Mouse (Mus musculus): ENCODE measurements at regions not wholly inside any gene's neighbourhood (a gene's known extent, or its start where the extent isn't known, plus 50 kb on each side); places are given as distances from the start of the nearest gene placed in this dataset.
A peak's percentile ranks its signal among the peaks of the same experiment; 100 is the strongest.

DNA sequence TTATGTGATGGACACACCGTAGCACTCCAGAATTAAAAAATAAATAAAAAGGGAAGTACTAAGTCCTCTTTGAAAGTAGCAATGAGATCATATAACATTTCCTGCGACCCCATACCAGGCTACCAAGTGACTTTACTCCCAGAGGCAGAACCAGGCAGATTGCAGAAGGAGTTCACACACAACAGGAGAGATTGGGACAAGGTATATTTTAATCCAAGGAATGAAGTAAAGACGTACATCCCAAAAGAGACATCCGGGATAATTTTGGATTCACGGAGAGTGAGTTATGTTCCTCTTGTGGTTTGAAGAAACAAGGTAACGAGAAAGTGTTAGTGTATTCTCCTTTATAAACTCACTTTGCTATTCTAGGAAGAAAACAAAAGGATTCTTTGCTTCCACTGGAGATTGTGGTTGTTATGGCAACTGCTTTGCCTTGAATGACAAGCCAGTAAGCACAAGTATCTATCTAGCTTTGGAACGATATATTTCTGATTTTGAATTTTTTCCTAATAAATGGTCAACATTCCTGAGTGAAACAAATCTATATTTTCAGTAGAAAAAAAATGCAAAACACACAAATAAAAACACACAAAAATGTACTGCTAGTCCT, 444.5 kb downstream of the Kif2b start:
- Histone ChIP-seq H3K36me3 (no peaks in the 10 kb centered on the region), H3K4me1 (no peaks in the 10 kb centered on the region), H3K9me3 (no peaks in the 10 kb centered on the region), H3K9ac (replicated peaks) (no peak overlapping the region), H3K4me2 (replicated peaks) (no peak overlapping the region), H3K27me3 (no peaks in the 10 kb centered on the region), H3K4me3 (no peak overlapping the region), H3K27ac (replicated peaks) (no peak overlapping the region)
- no peak for ATAC-seq (replicated peaks)
- 47% methylated on average over 7 of the region's 7 CpGs for WGBS

DNA sequence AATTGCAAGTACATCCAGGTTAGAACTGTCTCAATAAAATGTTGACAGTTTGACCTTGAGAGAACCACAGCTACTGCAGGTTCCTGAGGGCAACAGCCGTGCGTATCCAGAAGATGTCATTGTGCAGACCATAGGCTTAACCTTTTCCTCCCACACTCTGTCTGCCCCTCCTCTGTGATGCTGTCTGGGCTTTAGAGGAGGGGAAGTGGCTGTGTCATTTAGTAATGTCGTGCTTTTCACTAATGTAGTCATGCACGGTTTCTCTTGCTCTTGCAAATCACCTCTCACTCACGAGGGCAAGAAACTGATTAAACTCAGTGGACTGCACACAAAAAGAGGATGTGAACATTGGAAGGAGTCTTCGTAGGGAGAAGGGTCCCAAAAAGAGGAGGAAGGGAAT, 443.8 kb upstream of the Tom1l1 start:
- ATAC-seq (replicated peaks) = no peak
- 23% methylated on average over 6 of the region's 6 CpGs for whole genome bisulfite sequencing
- no peaks in the 10 kb centered on the region for H3K9me3 ChIP-seq
- no peak overlapping the region for H3K4me2 ChIP-seq (replicated peaks)
- H3K4me1 ChIP-seq = no peaks in the 10 kb centered on the region
- no peaks in the 10 kb centered on the region for H3K27me3 ChIP-seq
- H3K4me3 ChIP-seq = no peak overlapping the region
- no peak overlapping the region for H3K27ac ChIP-seq (replicated peaks)
- H3K36me3 ChIP-seq = no peaks in the 10 kb centered on the region
- H3K9ac ChIP-seq (replicated peaks) = no peak overlapping the region

DNA sequence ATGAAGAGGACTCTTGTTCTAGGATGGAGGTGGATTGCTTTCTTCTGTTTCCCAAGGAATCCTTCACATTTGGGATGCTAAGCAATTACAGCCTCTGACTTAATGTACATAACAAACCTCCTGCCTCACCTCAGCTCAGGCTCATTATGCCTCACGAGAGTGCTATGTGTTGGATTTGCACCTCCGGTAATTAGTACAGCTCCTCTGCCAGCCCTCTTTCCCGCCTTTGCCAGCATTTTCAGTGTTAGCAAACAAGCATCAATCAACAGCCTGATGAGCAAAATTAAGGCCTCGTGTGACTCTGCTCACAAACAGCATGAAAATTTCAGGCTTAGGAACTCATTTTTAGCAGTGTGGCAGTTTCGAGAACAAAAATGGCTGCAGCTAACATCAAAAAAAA, 410.0 kb upstream of the Tom1l1 start:
- Histone ChIP-seq H3K27ac (replicated peaks) (no peak overlapping the region), H3K4me1 (peaks cover 10% of the 10 kb centered on the region), H3K4me3 (no peak overlapping the region), H3K27me3 (peaks cover 44% of the 10 kb centered on the region), H3K36me3 (no peaks in the 10 kb centered on the region), H3K9ac (replicated peaks) (no peak overlapping the region), H3K4me2 (replicated peaks) (no peak overlapping the region), H3K9me3 (no peaks in the 10 kb centered on the region)
- ATAC-seq (replicated peaks) = peak; percentile 93
- 11% methylated on average over 5 of the region's 5 CpGs for WGBS

DNA sequence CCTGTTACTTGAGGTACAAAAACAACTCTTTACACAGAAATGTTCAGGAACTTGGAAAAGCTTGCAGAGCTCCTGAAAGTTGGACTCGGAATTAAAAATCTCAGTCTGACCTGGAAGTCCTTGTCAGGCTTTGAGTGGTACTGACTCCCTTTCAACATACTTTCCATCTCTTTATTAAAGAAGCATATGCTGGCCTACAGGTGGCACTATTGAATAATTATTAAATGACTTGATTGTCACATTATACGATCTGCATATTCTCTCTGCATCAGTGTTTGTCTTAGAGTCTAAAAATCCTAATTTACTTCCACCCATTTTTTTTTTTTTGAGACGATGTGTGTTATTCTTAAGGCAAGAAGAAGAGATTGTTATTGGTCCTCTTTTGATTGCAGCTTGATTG, 409.4 kb upstream of the Tom1l1 start:
- Histone ChIP-seq H3K27me3 (peaks cover 44% of the 10 kb centered on the region), H3K36me3 (no peaks in the 10 kb centered on the region), H3K4me2 (replicated peaks) (no peak overlapping the region), H3K9me3 (no peaks in the 10 kb centered on the region), H3K4me3 (no peak overlapping the region), H3K27ac (replicated peaks) (no peak overlapping the region), H3K4me1 (peaks cover 10% of the 10 kb centered on the region), H3K9ac (replicated peaks) (no peak overlapping the region)
- no peak for ATAC-seq (replicated peaks)
- WGBS = 26% methylated on average over 3 of the region's 3 CpGs

DNA sequence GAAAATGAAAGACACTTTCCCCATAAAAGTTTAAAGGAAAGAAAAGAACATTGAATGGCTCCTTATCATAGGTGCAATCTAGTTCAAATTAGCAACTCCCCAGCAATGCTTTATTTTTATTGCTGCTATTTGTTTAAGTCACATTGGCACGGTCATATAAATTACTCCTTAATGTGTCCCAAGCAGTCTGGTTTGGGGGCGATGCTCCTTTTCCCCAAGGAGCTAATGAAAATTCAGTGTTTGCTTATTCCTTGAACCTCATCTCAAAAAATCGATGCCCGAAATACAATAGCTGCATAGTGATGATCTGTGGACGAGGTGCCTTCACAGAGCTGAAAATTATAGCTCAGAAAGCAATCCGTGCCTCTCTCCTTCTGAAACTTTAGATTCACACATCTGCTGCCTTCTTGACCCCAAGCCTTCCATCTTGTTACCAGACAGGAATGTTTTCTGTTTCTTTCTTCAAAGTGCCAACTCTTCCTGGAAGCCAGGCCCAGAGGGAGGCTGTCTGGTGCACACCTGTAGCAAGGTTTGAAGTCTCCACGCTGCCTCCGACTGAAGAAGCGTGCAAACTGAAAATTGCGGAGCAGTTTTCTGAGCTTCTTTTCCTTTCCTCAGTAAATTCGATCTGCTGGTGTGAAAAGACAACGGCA, 408.0 kb upstream of the Tom1l1 start:
- H3K27ac ChIP-seq (replicated peaks) = no peak overlapping the region
- ATAC-seq (replicated peaks) = no peak
- 88% methylated on average over 12 of the region's 12 CpGs for whole genome bisulfite sequencing

DNA sequence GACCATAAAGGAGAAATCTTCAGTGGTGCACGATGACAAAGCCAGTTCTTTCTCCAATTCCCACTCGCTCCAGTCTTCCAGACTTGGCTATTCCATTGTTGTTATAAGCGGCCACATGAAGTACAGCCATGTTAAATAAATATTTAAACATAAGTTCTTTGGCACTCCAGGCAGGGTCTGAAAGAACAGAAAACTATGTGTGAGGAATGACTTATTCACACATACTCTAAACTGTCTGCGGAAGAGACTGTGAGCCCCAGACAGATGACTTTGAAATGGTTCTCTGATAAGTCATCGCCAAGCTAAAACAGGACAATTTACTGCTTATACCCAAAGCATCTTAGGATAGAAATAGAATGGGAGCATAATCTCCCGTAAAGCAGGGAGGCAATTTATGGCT, 377.2 kb upstream of the Tom1l1 start:
- WGBS = 91% methylated on average over 6 of the region's 6 CpGs
- H3K36me3 ChIP-seq = no peaks in the 10 kb centered on the region
- H3K9ac ChIP-seq (replicated peaks) = no peak overlapping the region
- no peak for ATAC-seq (replicated peaks)
- no peak overlapping the region for H3K4me2 ChIP-seq (replicated peaks)
- no peaks in the 10 kb centered on the region for H3K9me3 ChIP-seq
- no peaks in the 10 kb centered on the region for H3K27me3 ChIP-seq
- no peak overlapping the region for H3K27ac ChIP-seq (replicated peaks)
- no peak overlapping the region for H3K4me3 ChIP-seq
- H3K4me1 ChIP-seq = no peaks in the 10 kb centered on the region

More for the DNA sequence above, 408.0 kb upstream of the Tom1l1 start:
- Histone ChIP-seq H3K4me2 (replicated peaks) (no peak overlapping the region), H3K4me1 (peaks cover 10% of the 10 kb centered on the region), H3K27me3 (peaks cover 44% of the 10 kb centered on the region), H3K9me3 (no peaks in the 10 kb centered on the region), H3K9ac (replicated peaks) (no peak overlapping the region), H3K36me3 (no peaks in the 10 kb centered on the region), H3K4me3 (no peak overlapping the region)

DNA sequence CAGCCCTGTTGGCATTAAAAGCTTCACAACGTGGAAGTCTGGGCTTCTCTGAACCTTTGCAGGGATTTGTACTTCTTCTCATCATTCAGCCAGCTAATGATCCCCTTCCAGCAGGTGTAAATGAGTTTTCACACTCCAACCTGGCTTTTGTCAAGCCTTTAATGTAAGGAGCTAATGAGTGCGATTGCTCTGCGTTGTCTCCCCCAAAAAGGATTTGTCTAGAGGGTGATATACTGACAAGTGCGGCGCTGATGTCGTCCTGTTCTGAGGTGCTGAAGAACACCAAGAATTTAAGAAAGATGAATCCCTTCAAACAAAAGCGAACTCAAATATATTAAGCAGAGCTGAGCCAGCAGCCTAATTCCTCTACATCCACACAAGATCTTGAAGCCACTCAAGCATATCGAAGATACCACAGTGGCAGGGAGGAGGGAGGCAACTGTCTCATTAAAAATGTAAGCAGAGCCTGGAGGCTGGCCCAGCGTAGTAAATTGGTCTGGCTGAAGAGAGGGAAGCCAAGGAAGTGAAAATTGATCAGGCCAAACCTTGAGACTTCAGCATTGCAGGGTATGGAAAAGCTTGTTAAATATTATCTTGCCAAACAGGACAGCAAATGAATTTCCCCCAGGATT, 368.9 kb upstream of the Tom1l1 start:
- Histone ChIP-seq H3K4me3 (no peak overlapping the region), H3K27ac (replicated peaks) (no peak overlapping the region), H3K4me2 (replicated peaks) (no peak overlapping the region), H3K36me3 (no peaks in the 10 kb centered on the region), H3K9me3 (no peaks in the 10 kb centered on the region), H3K27me3 (no peaks in the 10 kb centered on the region), H3K4me1 (0 out of 2 replicates have a peak, but pooled peaks cover 3% of the 10 kb centered on the region), H3K9ac (replicated peaks) (no peak overlapping the region)
- WGBS = 45% methylated on average over 9 of the region's 9 CpGs
- no peak for ATAC-seq (replicated peaks)

DNA sequence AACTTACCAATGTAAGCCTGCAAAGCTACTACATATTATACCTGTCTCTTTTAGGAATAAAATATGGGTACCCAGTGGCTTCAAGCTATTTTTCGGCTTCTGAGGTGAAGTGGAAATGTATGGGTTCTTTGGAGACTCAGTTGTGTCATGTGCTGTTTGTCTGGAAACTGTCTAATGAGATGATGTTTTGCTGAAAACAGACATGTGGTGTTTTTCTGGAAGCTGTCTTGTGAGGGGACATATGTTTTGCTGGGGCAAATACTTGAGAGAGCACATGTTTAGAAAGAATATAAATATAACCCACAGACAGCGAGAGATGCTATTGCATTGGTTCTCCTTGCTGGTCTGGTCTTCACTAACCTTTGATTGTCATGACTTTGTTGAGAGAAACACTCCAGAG, 365.2 kb upstream of the Tom1l1 start:
- H3K4me3 ChIP-seq = no peak overlapping the region
- WGBS = 67% methylated on average over 2 of the region's 2 CpGs
- H3K27ac ChIP-seq (replicated peaks) = no peak overlapping the region
- H3K4me1 ChIP-seq = peaks cover 11% of the 10 kb centered on the region; the same call in 1 of the 2 replicates
- ATAC-seq (replicated peaks) = no peak
- H3K36me3 ChIP-seq = no peaks in the 10 kb centered on the region
- no peak overlapping the region for H3K9ac ChIP-seq (replicated peaks)
- no peaks in the 10 kb centered on the region for H3K9me3 ChIP-seq
- no peaks in the 10 kb centered on the region for H3K27me3 ChIP-seq
- no peak overlapping the region for H3K4me2 ChIP-seq (replicated peaks)

DNA sequence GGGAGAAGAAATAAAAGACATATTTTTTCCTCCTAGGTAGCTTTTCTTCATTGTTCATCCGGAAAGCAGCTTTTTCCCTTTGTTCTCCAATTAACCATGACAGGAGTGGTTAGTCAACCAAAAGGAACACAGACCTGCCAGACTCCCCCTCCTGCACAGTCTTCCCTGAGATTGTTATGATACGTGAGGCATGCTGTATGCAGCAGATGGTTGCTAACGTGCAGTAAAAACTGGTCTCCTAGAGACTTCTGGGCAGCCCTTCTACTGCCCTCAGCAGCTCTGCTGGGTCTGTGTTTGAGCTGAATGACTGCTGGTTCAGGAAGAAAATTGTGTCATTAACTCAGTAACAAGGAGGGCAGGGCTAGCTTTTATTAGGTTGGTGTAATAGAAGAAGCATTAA, 363.5 kb upstream of the Tom1l1 start:
- Histone ChIP-seq H3K27me3 (no peaks in the 10 kb centered on the region), H3K9me3 (no peaks in the 10 kb centered on the region), H3K9ac (replicated peaks) (no peak overlapping the region), H3K4me2 (replicated peaks) (no peak overlapping the region), H3K4me1 (peaks cover 8% of the 10 kb centered on the region; the same call in 1 of the 2 replicates), H3K4me3 (no peak overlapping the region), H3K27ac (replicated peaks) (no peak overlapping the region), H3K36me3 (no peaks in the 10 kb centered on the region)
- 0 out of 2 replicates have a peak, but pooled peaks have one; percentile 55 for ATAC-seq (replicated peaks)
- 15% methylated on average over 3 of the region's 3 CpGs for WGBS

DNA sequence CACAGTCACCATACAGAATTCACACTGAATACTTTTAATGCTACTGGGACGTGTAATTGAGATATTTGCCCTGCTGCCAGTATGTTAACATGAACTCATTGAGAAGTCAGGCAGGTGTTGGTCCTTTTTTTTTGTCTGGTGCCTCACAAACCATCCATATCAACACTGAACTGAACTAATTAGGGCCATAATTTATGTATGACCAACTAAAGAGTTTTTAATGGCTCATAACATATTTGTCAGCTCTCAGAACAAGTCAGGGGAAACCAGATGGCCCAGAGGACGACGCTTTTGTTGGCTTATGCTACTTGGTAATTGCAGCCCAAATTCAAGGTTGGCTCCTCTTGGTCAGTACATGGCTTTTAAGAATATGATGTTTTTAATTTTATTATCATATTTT, 353.3 kb upstream of the Tom1l1 start:
- ATAC-seq (replicated peaks) = peak; percentile 41; the same call in 1 of the 2 replicates
- Histone ChIP-seq H3K9me3 (no peaks in the 10 kb centered on the region), H3K9ac (replicated peaks) (no peak overlapping the region), H3K4me3 (no peak overlapping the region), H3K36me3 (no peaks in the 10 kb centered on the region), H3K4me2 (replicated peaks) (no peak overlapping the region), H3K27ac (replicated peaks) (no peak overlapping the region), H3K4me1 (0 out of 2 replicates have a peak, but pooled peaks cover 3% of the 10 kb centered on the region), H3K27me3 (no peaks in the 10 kb centered on the region)
- 54% methylated on average over 3 of the region's 3 CpGs for WGBS

All from forebrain, embryonic 15.5 days (tissue).